Mouse (Mus musculus): ENCODE data around the gene Laptm5. TPM values are rescaled to one million over a fixed set of nuclear protein-coding genes. Genes with fewer than 3 reads are reported as not detected.

Gene Laptm5
- total and polyA plus RNA-seq, 2 experiments from 2014 or later: 25.5 to 34.3 TPM

DNA sequence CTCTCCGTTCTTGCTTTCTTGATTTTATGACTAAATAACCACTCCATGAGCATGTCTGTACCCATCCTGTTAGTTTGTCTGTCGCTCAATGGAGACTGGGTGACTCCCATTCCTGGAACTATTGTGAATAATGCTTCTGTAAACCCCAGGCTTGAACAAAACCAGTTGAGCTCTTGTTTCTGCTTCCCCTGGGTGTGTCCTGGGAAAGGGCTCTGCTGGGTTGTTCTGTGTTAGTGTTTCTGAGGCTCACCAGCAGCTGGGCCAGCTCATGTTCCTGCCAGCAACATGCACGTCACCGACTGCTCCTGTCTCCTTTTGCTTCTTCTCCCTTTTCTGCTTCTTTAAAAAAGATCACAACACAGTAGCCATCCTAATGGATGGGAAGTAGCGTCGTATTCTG, 17.2 kb upstream of the Laptm5 start:
- TF ChIP-seq CTCF (IDR thresholded peaks at IDR 0.05; ENCODE audit: low read depth): no peak
- Histone ChIP-seq H3K4me1 (ENCODE audit: insufficient read depth) (no peaks in the 10 kb centered on the region), H3K4me3 (ENCODE audit: low read depth, low read length) (no peak overlapping the region), H3K27me3 (ENCODE audit: insufficient read depth, low read length) (no peaks in the 10 kb centered on the region), H3K4me2 (ENCODE audit: low read depth) (no peak overlapping the region), H3K36me3 (ENCODE audit: insufficient read depth) (no peaks in the 10 kb centered on the region), H3K9me3 (ENCODE audit: low read length) (no peaks in the 10 kb centered on the region), H3K9ac (no peak overlapping the region), H3K27ac (ENCODE audit: low read depth, low read length) (no peak overlapping the region)
- ATAC-seq (no peak), DNase-seq (no peak)
- WGBS: 88% methylated on average over 6 of the region's 6 CpGs

DNA sequence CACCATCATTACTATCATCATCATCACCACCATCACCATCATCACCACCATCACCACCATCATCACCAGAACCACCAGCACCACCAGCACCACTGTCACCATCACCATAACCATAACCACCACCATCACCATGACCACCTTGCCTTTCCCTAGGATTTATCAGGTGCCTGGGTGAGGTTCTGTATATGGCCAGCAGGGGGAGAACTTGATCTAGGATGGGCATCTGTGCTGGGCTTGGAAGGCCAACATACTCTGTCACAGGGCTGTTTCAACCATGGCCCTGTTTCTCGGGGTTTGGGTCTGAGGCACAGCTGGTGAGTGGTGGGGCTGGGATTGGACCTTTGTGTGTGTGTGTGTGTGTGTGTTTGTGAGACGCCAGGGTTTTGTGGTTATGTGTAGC, 16.6 kb upstream of the Laptm5 start:
- no peaks in the 10 kb centered on the region for H3K9me3 ChIP-seq (ENCODE audit: low read length)
- peak; percentile 87 for TF ChIP-seq CTCF (IDR thresholded peaks at IDR 0.05; ENCODE audit: low read depth)
- H3K4me2 ChIP-seq (ENCODE audit: low read depth): no peak overlapping the region
- DNase-seq: peak; percentile 50
- WGBS: 63% methylated on average over 2 of the region's 2 CpGs
- no peak overlapping the region for H3K9ac ChIP-seq
- H3K4me1 ChIP-seq (ENCODE audit: insufficient read depth): no peaks in the 10 kb centered on the region
- no peak overlapping the region for H3K27ac ChIP-seq (ENCODE audit: low read depth, low read length)
- H3K36me3 ChIP-seq (ENCODE audit: insufficient read depth): no peaks in the 10 kb centered on the region
- no peak overlapping the region for H3K4me3 ChIP-seq (ENCODE audit: low read depth, low read length)
- no peaks in the 10 kb centered on the region for H3K27me3 ChIP-seq (ENCODE audit: insufficient read depth, low read length)
- no peak for ATAC-seq

- no peaks in the 10 kb centered on the region for H3K27me3 ChIP-seq (ENCODE audit: insufficient read depth, low read length)
- H3K9me3 ChIP-seq (ENCODE audit: low read length): no peaks in the 10 kb centered on the region
- no peak overlapping the region for H3K27ac ChIP-seq (ENCODE audit: low read depth, low read length)
- ATAC-seq (no peak), DNase-seq (no peak)
- WGBS: 58% methylated on average over 3 of the region's 3 CpGs
- H3K36me3 ChIP-seq (ENCODE audit: insufficient read depth): no peaks in the 10 kb centered on the region
- no peak overlapping the region for H3K4me2 ChIP-seq (ENCODE audit: low read depth)
- no peak overlapping the region for H3K9ac ChIP-seq
- H3K4me3 ChIP-seq (ENCODE audit: low read depth, low read length): no peak overlapping the region
- TF ChIP-seq CTCF (IDR thresholded peaks at IDR 0.05; ENCODE audit: low read depth): no peak
- no peaks in the 10 kb centered on the region for H3K4me1 ChIP-seq (ENCODE audit: insufficient read depth)
Observed at GRCm38 (mm10) chr4:130899383-130899781, 13.5 kb upstream of the Laptm5 start.

GRCm38 (mm10) chr4:130899782-130900427, 13.0 kb upstream of the Laptm5 start:
- Histone ChIP-seq H3K36me3 (ENCODE audit: insufficient read depth) (no peaks in the 10 kb centered on the region), H3K27ac (ENCODE audit: low read depth, low read length) (no peak overlapping the region), H3K4me2 (ENCODE audit: low read depth) (no peak overlapping the region), H3K9ac (no peak overlapping the region), H3K4me3 (ENCODE audit: low read depth, low read length) (no peak overlapping the region), H3K27me3 (ENCODE audit: insufficient read depth, low read length) (no peaks in the 10 kb centered on the region), H3K9me3 (ENCODE audit: low read length) (no peaks in the 10 kb centered on the region), H3K4me1 (ENCODE audit: insufficient read depth) (no peaks in the 10 kb centered on the region)
- 85% methylated on average over 6 of the region's 6 CpGs for WGBS
- DNase-seq: no peak
- ATAC-seq: no peak
- TF ChIP-seq CTCF (IDR thresholded peaks at IDR 0.05; ENCODE audit: low read depth): no peak

GRCm38 (mm10) chr4:130900746-130901145, 12.2 kb upstream of the Laptm5 start:
- no peaks in the 10 kb centered on the region for H3K36me3 ChIP-seq (ENCODE audit: insufficient read depth)
- WGBS: 57% methylated on average over 7 of the region's 7 CpGs
- H3K4me1 ChIP-seq (ENCODE audit: insufficient read depth): no peaks in the 10 kb centered on the region
- H3K4me3 ChIP-seq (ENCODE audit: low read depth, low read length): no peak overlapping the region
- no peak for TF ChIP-seq CTCF (IDR thresholded peaks at IDR 0.05; ENCODE audit: low read depth)
- DNase-seq: no peak
- H3K27ac ChIP-seq (ENCODE audit: low read depth, low read length): no peak overlapping the region
- H3K27me3 ChIP-seq (ENCODE audit: insufficient read depth, low read length): no peaks in the 10 kb centered on the region
- no peak overlapping the region for H3K4me2 ChIP-seq (ENCODE audit: low read depth)
- no peak overlapping the region for H3K9ac ChIP-seq
- no peak for ATAC-seq
- H3K9me3 ChIP-seq (ENCODE audit: low read length): no peaks in the 10 kb centered on the region

GRCm38 (mm10) chr4:130902289-130902781, 10.6 kb upstream of the Laptm5 start:
- Histone ChIP-seq H3K4me3 (ENCODE audit: low read depth, low read length) (no peak overlapping the region), H3K27ac (ENCODE audit: low read depth, low read length) (no peak overlapping the region), H3K27me3 (ENCODE audit: insufficient read depth, low read length) (no peaks in the 10 kb centered on the region), H3K9ac (no peak overlapping the region), H3K9me3 (ENCODE audit: low read length) (no peaks in the 10 kb centered on the region), H3K4me1 (ENCODE audit: insufficient read depth) (no peaks in the 10 kb centered on the region), H3K36me3 (ENCODE audit: insufficient read depth) (no peaks in the 10 kb centered on the region), H3K4me2 (ENCODE audit: low read depth) (no peak overlapping the region)
- DNase-seq: no peak
- ATAC-seq: no peak
- WGBS: 73% methylated on average over 8 of the region's 8 CpGs
- no peak for TF ChIP-seq CTCF (IDR thresholded peaks at IDR 0.05; ENCODE audit: low read depth)

DNA sequence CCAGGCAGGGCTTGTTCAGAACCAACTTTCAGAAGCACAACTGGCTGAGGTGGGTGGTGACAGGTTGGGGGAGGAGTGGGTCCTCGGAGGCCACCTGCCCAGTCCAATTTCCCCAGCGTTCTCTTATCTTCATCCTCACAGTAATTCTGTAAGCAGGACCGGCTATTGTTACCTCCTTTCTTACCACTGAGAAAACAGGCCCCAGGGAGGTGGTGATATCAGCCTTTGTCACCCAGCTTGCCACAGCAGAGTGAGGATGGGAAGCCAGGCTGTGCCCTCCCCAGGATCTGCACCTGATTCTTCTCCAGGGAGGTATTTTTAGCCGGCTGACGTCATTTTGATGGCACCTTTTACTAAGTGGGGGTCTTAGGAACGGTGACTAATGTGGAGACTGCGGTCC, 7.9 kb upstream of the Laptm5 start:
- Histone ChIP-seq H3K9ac (no peak overlapping the region), H3K4me1 (ENCODE audit: insufficient read depth) (no peaks in the 10 kb centered on the region), H3K27ac (ENCODE audit: low read depth, low read length) (no peak overlapping the region), H3K27me3 (ENCODE audit: insufficient read depth, low read length) (no peaks in the 10 kb centered on the region), H3K4me3 (ENCODE audit: low read depth, low read length) (no peak overlapping the region), H3K36me3 (ENCODE audit: insufficient read depth) (no peaks in the 10 kb centered on the region), H3K9me3 (ENCODE audit: low read length) (no peaks in the 10 kb centered on the region), H3K4me2 (ENCODE audit: low read depth) (no peak overlapping the region)
- ATAC-seq (no peak), DNase-seq (no peak)
- WGBS: 78% methylated on average over 7 of the region's 7 CpGs
- no peak for TF ChIP-seq CTCF (IDR thresholded peaks at IDR 0.05; ENCODE audit: low read depth)

Measured in forebrain, postnatal 0 days (tissue).